Mouse (Mus musculus): ENCODE results near the gene Nacc1. TPM values are rescaled to one million over a fixed set of nuclear protein-coding genes. Genes with fewer than 3 reads are reported as not detected.
"Not testable (repeated sequence)": the region's sequence is repeated elsewhere in the genome, so short reads cannot be mapped to it uniquely, and the experiment has no call there.

Gene Nacc1
- polyA plus RNA-seq, 1 experiment from 2014 or later, result 6.3 TPM

GRCm38 (mm10) chr8:84623425-84623824 lies 64.2 kb downstream of the Nacc1 start:
- H3K4me3 ChIP-seq (ENCODE audit: low read depth, low read length); H3K9ac ChIP-seq (ENCODE audit: low read depth, low read length); H3K27ac ChIP-seq (ENCODE audit: low read length); H3K4me2 ChIP-seq (ENCODE audit: low read depth, low read length); H3K36me3 ChIP-seq (ENCODE audit: control insufficient read depth, insufficient read depth); H3K4me1 ChIP-seq (ENCODE audit: control insufficient read depth, low read depth, low read length); H3K27me3 ChIP-seq (ENCODE audit: control insufficient read depth, insufficient read depth, low read depth, low read length); H3K9me3 ChIP-seq (replicated peaks; ENCODE audit: control insufficient read depth, low read length); ATAC-seq (ENCODE audit: low read depth): not testable (repeated sequence)
- 60% methylated on average over 4 of the region's 4 CpGs for WGBS (ENCODE audit: insufficient replicate concordance)

- H3K4me3 ChIP-seq (ENCODE audit: low read depth, low read length), result no peak overlapping the region
- no peak overlapping the region for H3K9ac ChIP-seq (ENCODE audit: low read depth, low read length)
- H3K27ac ChIP-seq (ENCODE audit: low read length), result no peak overlapping the region
- H3K36me3 ChIP-seq (ENCODE audit: control insufficient read depth, insufficient read depth), result no peaks in the 10 kb centered on the region
- H3K9me3 ChIP-seq (replicated peaks; ENCODE audit: control insufficient read depth, low read length), result no peaks in the 10 kb centered on the region
- ATAC-seq (ENCODE audit: low read depth), result no peak
- 61% methylated on average over 8 of the region's 8 CpGs for WGBS (ENCODE audit: insufficient replicate concordance)
- H3K4me2 ChIP-seq (ENCODE audit: low read depth, low read length), result no peak overlapping the region
- peaks cover 14% of the 10 kb centered on the region for H3K27me3 ChIP-seq (ENCODE audit: control insufficient read depth, insufficient read depth, low read depth, low read length)
- H3K4me1 ChIP-seq (ENCODE audit: control insufficient read depth, low read depth, low read length), result peaks cover 5% of the 10 kb centered on the region; the same call in 1 of the 2 replicates
Observed at GRCm38 (mm10) chr8:84621102-84621625, 66.5 kb downstream of the Nacc1 start.

Other genes starting within 250 kb of the Nacc1 start
- gene Ier2, start 25.0 kb downstream of the Nacc1 start, polyA plus RNA-seq (2015; fragmentation: Nextera tagmentation; extraction: Ambion mirVana), result 17.3 and 20.3 TPM in 2 replicates
- gene Trmt1, start 1.6 kb downstream of the Nacc1 start, polyA plus RNA-seq (2015; fragmentation: Nextera tagmentation; extraction: Ambion mirVana), result 27.3 and 27.7 TPM in 2 replicates
- 43.7 and 45.6 TPM in 2 replicates for gene Lyl1, start 13.6 kb upstream of the Nacc1 start, polyA plus RNA-seq (2015; fragmentation: Nextera tagmentation; extraction: Ambion mirVana)
- gene G430095P16Rik, start 35.1 kb upstream of the Nacc1 start, polyA plus RNA-seq (2015; fragmentation: Nextera tagmentation; extraction: Ambion mirVana), result 7.0 and 7.8 TPM in 2 replicates
- 2.0 and 2.4 TPM in 2 replicates for gene Nfix, start 112.5 kb upstream of the Nacc1 start, polyA plus RNA-seq (2015; fragmentation: Nextera tagmentation; extraction: Ambion mirVana)
- 2.5 and 3.0 TPM in 2 replicates for gene Dand5, start 135.0 kb upstream of the Nacc1 start, polyA plus RNA-seq (2015; fragmentation: Nextera tagmentation; extraction: Ambion mirVana)
- 41.5 and 41.9 TPM in 2 replicates for gene Gadd45gip1, start 143.7 kb upstream of the Nacc1 start, polyA plus RNA-seq (2015; fragmentation: Nextera tagmentation; extraction: Ambion mirVana)
- gene Rad23a, start 152.8 kb upstream of the Nacc1 start, polyA plus RNA-seq (2015; fragmentation: Nextera tagmentation; extraction: Ambion mirVana), result 294 and 307 TPM in 2 replicates
- gene Calr, start 159.1 kb upstream of the Nacc1 start, polyA plus RNA-seq (2015; fragmentation: Nextera tagmentation; extraction: Ambion mirVana), result 473 and 480 TPM in 2 replicates
- gene Farsa, start 169.1 kb upstream of the Nacc1 start, polyA plus RNA-seq (2015; fragmentation: Nextera tagmentation; extraction: Ambion mirVana), result 52.7 and 53.1 TPM in 2 replicates
- 41.2 and 47.8 TPM in 2 replicates for gene Syce2, start 184.2 kb upstream of the Nacc1 start, polyA plus RNA-seq (2015; fragmentation: Nextera tagmentation; extraction: Ambion mirVana)
- 65.7 and 73.0 TPM in 2 replicates for gene Gcdh, start 206.1 kb upstream of the Nacc1 start, polyA plus RNA-seq (2015; fragmentation: Nextera tagmentation; extraction: Ambion mirVana)
- gene Klf1, start 214.1 kb upstream of the Nacc1 start, polyA plus RNA-seq (2015; fragmentation: Nextera tagmentation; extraction: Ambion mirVana), result 394 and 409 TPM in 2 replicates
- gene Dnase2a, start 220.7 kb upstream of the Nacc1 start, polyA plus RNA-seq (2015; fragmentation: Nextera tagmentation; extraction: Ambion mirVana), result 12.5 and 13.6 TPM in 2 replicates
- gene Mast1, start 249.5 kb upstream of the Nacc1 start, polyA plus RNA-seq (2015; fragmentation: Nextera tagmentation; extraction: Ambion mirVana), result 0.09 and 0.15 TPM in 2 replicates

All from liver, embryonic 16.5 days (tissue).